Mouse (Mus musculus): ENCODE data around the gene Plcb1.

- TF ChIP-seq USF1 (IDR thresholded peaks at IDR 0.05; ENCODE audit: low read depth) (no peak), MAX (IDR thresholded peaks at IDR 0.05) (no peak), CTCF (IDR thresholded peaks at IDR 0.05; ENCODE audit: control insufficient read depth, insufficient read depth, insufficient read length) (no peak), MYOG (IDR thresholded peaks at IDR 0.05; ENCODE audit: control insufficient read depth, extremely low read depth, insufficient read length) (no peak)
Observed at GRCm38 (mm10) chr2:134838185-134838584, 52.3 kb downstream of the Plcb1 start.
